Mouse (Mus musculus) neural tube, embryonic 11.5 days (tissue): ENCODE results near the gene Mpv17l2. TPM values are rescaled to one million over a fixed set of nuclear protein-coding genes. Genes with fewer than 3 reads are reported as not detected.
A peak's percentile ranks its signal among the peaks of the same experiment; 100 is the strongest.

Source experiments
- ATAC-seq: fragments of 200-750 bp; cut with Nextera tagmentation; 2 replicates; pipeline ENCODE4 v1.8.0; 2017; ENCODE audit warnings: moderate number of reproducible peaks, mild to moderate bottlenecking, moderate TSS enrichment, moderate library complexity; ENCODE audit not compliant: insufficient read depth, low FRiP score, low TSS enrichment
- DNase-seq: peaks from one replicate; pipeline ENCODE4 v3.0.0-alpha.2; 2015; ENCODE audit warnings: low spot score
- H3K27ac ChIP-seq: fragments of 300-500 bp; sonication (generic); 2 replicates; pipeline ENCODE4 v1.5.1; 2014; ENCODE audit warnings: low read depth, mild to moderate bottlenecking, low read length
- H3K27me3 ChIP-seq: fragments of 300-500 bp; sonication (generic); 2 replicates; pipeline ENCODE4 v1.6.1; 2014; ENCODE audit warnings: mild to moderate bottlenecking, low read length, mixed read lengths; ENCODE audit not compliant: control insufficient read depth, insufficient read depth
- H3K36me3 ChIP-seq: fragments of 300-500 bp; sonication (generic); 2 replicates; pipeline ENCODE4 v1.6.1; 2014; ENCODE audit warnings: mild to moderate bottlenecking, low read length, moderate library complexity, mixed read lengths; ENCODE audit not compliant: control insufficient read depth, insufficient read depth
- H3K4me1 ChIP-seq: fragments of 300-500 bp; sonication (generic); 2 replicates; pipeline ENCODE4 v1.6.1; 2014; ENCODE audit warnings: low read length, mixed read lengths; ENCODE audit not compliant: control insufficient read depth, insufficient read depth
- H3K4me2 ChIP-seq: fragments of 300-500 bp; sonication (generic); 2 replicates; pipeline ENCODE4 v1.6.1; 2014; ENCODE audit warnings: low read depth, mild to moderate bottlenecking, moderate library complexity
- H3K4me3 ChIP-seq: fragments of 300-500 bp; sonication (generic); 2 replicates; pipeline ENCODE4 v1.5.1; 2014; ENCODE audit warnings: low read depth, low read length
- H3K9ac ChIP-seq: fragments of 300-500 bp; sonication (generic); 2 replicates; pipeline ENCODE4 v1.6.1; 2014; ENCODE audit warnings: mild to moderate bottlenecking, low read length
- H3K9me3 ChIP-seq: fragments of 300-500 bp; sonication (generic); 2 replicates; pipeline ENCODE4 v1.6.1; 2016; ENCODE audit warnings: low read length; ENCODE audit not compliant: control insufficient read depth
- WGBS: fragments of 180-500 bp; shearing (Covaris S2); extraction: QIAGEN DNeasy Blood & Tissue Kit; methylation state at CpG from one replicate; pipeline ENCODE4 v1.1.7; 2014; 5-methylcytosine and 5-hydroxymethylcytosine counted together
- polyA plus RNA-seq: library from polyadenylated mRNA; unstranded; fragments of >200 nt; fragmentation: Nextera tagmentation; extraction: Ambion mirVana; gene quantifications from 2 replicates; pipeline ENCODE4 v1.2.1, GENCODE M21; 2014

Gene Mpv17l2
- polyA plus RNA-seq, 1 experiment from 2014 or later: 41.3 TPM

GRCm38 (mm10) chr8:70766571-70767440 lies 6.1 kb upstream of the Mpv17l2 start:
- WGBS: 9% methylated on average over 21 of the region's 21 CpGs
- H3K27me3 ChIP-seq: no peaks in the 10 kb centered on the region
- ATAC-seq: 0 out of 2 replicates have a peak, but pooled peaks have one; percentile 6

GRCm38 (mm10) chr8:70765838-70766570 lies 5.3 kb upstream of the Mpv17l2 start:
- ATAC-seq (no peak), DNase-seq (peak; percentile 42)
- Histone ChIP-seq H3K4me1 (peaks cover 16% of the 10 kb centered on the region), H3K9ac (peak overlapping the region; percentile 50), H3K27me3 (no peaks in the 10 kb centered on the region), H3K4me3 (peak overlapping the region; percentile 31), H3K27ac (no peak overlapping the region), H3K9me3 (no peaks in the 10 kb centered on the region), H3K4me2 (peak overlapping the region; percentile 63), H3K36me3 (peaks cover 13% of the 10 kb centered on the region)
- WGBS: 3% methylated on average over 34 of the region's 34 CpGs

More at GRCm38 (mm10) chr8:70766571-70767440, 6.1 kb upstream of the Mpv17l2 start:
- Histone ChIP-seq H3K9me3 (no peaks in the 10 kb centered on the region), H3K4me1 (peaks cover 16% of the 10 kb centered on the region), H3K36me3 (peaks cover 13% of the 10 kb centered on the region), H3K27ac (no peak overlapping the region), H3K9ac (peak overlapping the region; percentile 50), H3K4me2 (peak overlapping the region; percentile 63), H3K4me3 (peak overlapping the region; percentile 31)
- no peak for DNase-seq

- 83% methylated on average over 9 of the region's 9 CpGs for WGBS
- Histone ChIP-seq H3K9ac (no peak overlapping the region), H3K9me3 (no peaks in the 10 kb centered on the region), H3K4me1 (peaks cover 16% of the 10 kb centered on the region), H3K27ac (no peak overlapping the region), H3K4me2 (peak overlapping the region; percentile 63), H3K36me3 (peaks cover 13% of the 10 kb centered on the region), H3K27me3 (no peaks in the 10 kb centered on the region), H3K4me3 (no peak overlapping the region)
- DNase-seq (no peak), ATAC-seq (no peak)
Measured at GRCm38 (mm10) chr8:70765329-70765728, 4.6 kb upstream of the Mpv17l2 start.

GRCm38 (mm10) chr8:70764676-70765075 lies 3.9 kb upstream of the Mpv17l2 start:
- Histone ChIP-seq H3K4me1 (peaks cover 19% of the 10 kb centered on the region), H3K9me3 (no peaks in the 10 kb centered on the region), H3K4me3 (no peak overlapping the region), H3K27ac (no peak overlapping the region), H3K27me3 (no peaks in the 10 kb centered on the region), H3K36me3 (peaks cover 8% of the 10 kb centered on the region), H3K9ac (no peak overlapping the region), H3K4me2 (no peak overlapping the region)
- 95% methylated on average over 13 of the region's 13 CpGs for WGBS
- DNase-seq (no peak), ATAC-seq (no peak)

GRCm38 (mm10) chr8:70764026-70764425 lies 3.3 kb upstream of the Mpv17l2 start:
- Histone ChIP-seq H3K4me3 (no peak overlapping the region), H3K9me3 (no peaks in the 10 kb centered on the region), H3K9ac (no peak overlapping the region), H3K27me3 (no peaks in the 10 kb centered on the region), H3K36me3 (peaks cover 8% of the 10 kb centered on the region), H3K4me1 (peaks cover 19% of the 10 kb centered on the region), H3K27ac (no peak overlapping the region), H3K4me2 (no peak overlapping the region)
- no peak for ATAC-seq
- DNase-seq: no peak
- 88% methylated on average over 8 of the region's 8 CpGs for WGBS

- no peak overlapping the region for H3K4me3 ChIP-seq
- H3K4me2 ChIP-seq: no peak overlapping the region
- no peak overlapping the region for H3K27ac ChIP-seq
- DNase-seq (peak; percentile 57), ATAC-seq (no peak)
- peaks cover under 1% of the 10 kb centered on the region; the same call in 1 of the 2 replicates for H3K36me3 ChIP-seq
- H3K9ac ChIP-seq: no peak overlapping the region
- no peaks in the 10 kb centered on the region for H3K27me3 ChIP-seq
- WGBS: 8% methylated on average over 3 of the region's 3 CpGs
- H3K9me3 ChIP-seq: no peaks in the 10 kb centered on the region
- H3K4me1 ChIP-seq: peaks cover 19% of the 10 kb centered on the region
Measured at GRCm38 (mm10) chr8:70763354-70763753, 2.6 kb upstream of the Mpv17l2 start.

- no peak overlapping the region for H3K9ac ChIP-seq
- H3K4me2 ChIP-seq: no peak overlapping the region
- H3K4me1 ChIP-seq: peaks cover 19% of the 10 kb centered on the region
- ATAC-seq (no peak), DNase-seq (no peak)
- H3K27ac ChIP-seq: no peak overlapping the region
- WGBS: 86% methylated on average over 1 of the region's 1 CpGs
- H3K36me3 ChIP-seq: no peaks in the 10 kb centered on the region
- H3K9me3 ChIP-seq: no peaks in the 10 kb centered on the region
- H3K27me3 ChIP-seq: no peaks in the 10 kb centered on the region
- H3K4me3 ChIP-seq: no peak overlapping the region
Measured at GRCm38 (mm10) chr8:70762118-70762517, 1.4 kb upstream of the Mpv17l2 start.

- H3K36me3 ChIP-seq: no peaks in the 10 kb centered on the region
- H3K27me3 ChIP-seq: no peaks in the 10 kb centered on the region
- WGBS: under 1% methylated on average over 13 of the region's 22 CpGs
- peak overlapping the region; percentile 68 for H3K9ac ChIP-seq
- peaks cover 6% of the 10 kb centered on the region for H3K4me1 ChIP-seq
- DNase-seq (no peak), ATAC-seq (peak; percentile 10)
- H3K4me2 ChIP-seq: peak overlapping the region; percentile 99
- no peaks in the 10 kb centered on the region for H3K9me3 ChIP-seq
- peak overlapping the region; percentile 64 for H3K4me3 ChIP-seq
- H3K27ac ChIP-seq: peak overlapping the region; percentile 74; the same call in 1 of the 2 replicates
Measured at GRCm38 (mm10) chr8:70760350-70760749, 396 bp downstream of the Mpv17l2 start.
